Mouse (Mus musculus) cortical plate, adult 2 months (tissue): ENCODE results near the gene Guca2a.

ENCODE experiments used
- CTCF ChIP-seq: fragments of 200-500 bp; IDR thresholded peaks from 2 replicates; pipeline ENCODE4 v1.5.1; 2011; ENCODE audit warnings: mild to moderate bottlenecking, control low read depth, low read length; ENCODE audit not compliant: insufficient read depth; ENCODE audit errors: extremely low read depth
- POLR2A ChIP-seq: fragments of 200-500 bp; IDR thresholded peaks from 2 replicates; pipeline ENCODE4 v1.6.1; 2011; ENCODE audit warnings: mild to moderate bottlenecking, low read length, control low read depth; ENCODE audit not compliant: insufficient read depth; ENCODE audit errors: extremely low read depth

DNA sequence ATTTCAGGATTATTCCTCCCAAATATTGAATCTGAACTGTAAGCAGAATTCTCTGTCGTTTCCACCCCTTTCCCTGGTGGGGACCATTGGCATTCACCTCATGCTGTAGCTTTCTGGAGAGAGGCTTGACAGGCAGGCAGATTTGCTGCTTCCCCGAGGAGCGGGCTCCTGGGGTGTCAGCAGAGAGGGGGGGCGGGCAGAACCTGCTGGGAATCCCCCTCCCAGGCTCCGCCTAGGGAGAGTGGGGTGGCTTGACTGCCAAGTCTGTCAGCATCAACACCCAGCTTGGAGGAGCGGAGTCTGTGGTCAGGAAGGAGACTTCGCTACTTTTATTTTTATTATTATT, 32.7 kb downstream of the Guca2a start:
- no peak for TF ChIP-seq POLR2A
- TF ChIP-seq CTCF, result no peak
